Mouse (Mus musculus): ENCODE measurements around the gene Tnks2.

- TF ChIP-seq CTCF (IDR thresholded peaks at IDR 0.05; ENCODE audit: insufficient read depth, low read depth, low read length) = no peak
- no peak for TF ChIP-seq POLR2A (IDR thresholded peaks at IDR 0.05; ENCODE audit: insufficient read depth, low read depth, low read length)
Observed at GRCm38 (mm10) chr19:36820469-36820868, 13.6 kb upstream of the Tnks2 start.
